Mouse (Mus musculus) kidney, adult 2 months (tissue): Measurements from ENCODE around the gene 2300009A05Rik.

Experiments used
- CTCF ChIP-seq: fragments of 200-500 bp; conservative IDR thresholded peaks from 2 replicates; pipeline ENCODE4 v1.5.1; 2011; ENCODE audit warnings: low read depth, mild to moderate bottlenecking, control low read depth, low read length, moderate library complexity, mixed read lengths; ENCODE audit not compliant: insufficient read depth, insufficient read length
- POLR2A ChIP-seq: fragments of 200-500 bp; IDR thresholded peaks from one replicate; pipeline ENCODE4 v1.6.1; 2011; ENCODE audit warnings: low read depth, low read length, control low read depth

DNA sequence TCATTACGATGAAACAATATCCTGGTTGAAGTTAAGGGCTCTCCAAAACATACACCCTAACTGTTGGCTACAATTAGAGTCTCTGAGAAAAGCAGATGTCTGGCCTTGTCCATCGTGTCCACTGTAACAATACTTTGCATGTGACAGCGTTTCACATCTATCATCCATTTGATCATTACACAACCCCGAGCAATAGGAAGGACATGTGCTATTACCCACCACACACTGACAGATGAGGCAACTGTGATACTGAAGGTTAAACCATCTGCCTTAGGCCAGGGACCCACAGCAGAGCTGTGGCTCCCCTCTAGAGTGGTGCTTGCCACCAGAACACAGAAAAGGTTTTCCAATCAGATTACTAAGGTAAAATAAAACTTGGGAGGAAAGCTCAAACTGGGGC lies 42.3 kb downstream of the 2300009A05Rik start:
- TF ChIP-seq CTCF (no peak), POLR2A (no peak)
